Mouse (Mus musculus) midbrain, postnatal 0 days (tissue): ENCODE measurements around the gene Rpl5. TPM values are rescaled to one million over a fixed set of nuclear protein-coding genes. Genes with fewer than 3 reads are reported as not detected.

ENCODE experiments used
- ATAC-seq: fragments of 200-750 bp; cut with Nextera tagmentation; 2 replicates; pipeline ENCODE4 v1.8.0; 2017; ENCODE audit warnings: moderate number of reproducible peaks, mild to moderate bottlenecking, moderate TSS enrichment, moderate library complexity; ENCODE audit not compliant: low FRiP score
- DNase-seq: peaks from one replicate; pipeline ENCODE4 v3.0.0-alpha.2; 2015; ENCODE audit warnings: low spot score
- H3K27ac ChIP-seq: fragments of 300-500 bp; sonication (generic); 2 replicates; pipeline ENCODE4 v1.5.1; 2014; ENCODE audit warnings: low read depth, mild to moderate bottlenecking, low read length, mixed read lengths
- H3K27me3 ChIP-seq: fragments of 300-500 bp; sonication (generic); 2 replicates; pipeline ENCODE4 v1.6.1; 2014; ENCODE audit warnings: low read length, control low read depth, mixed read lengths; ENCODE audit not compliant: insufficient read depth
- H3K36me3 ChIP-seq: fragments of 300-500 bp; sonication (generic); 2 replicates; pipeline ENCODE4 v1.6.1; 2014; ENCODE audit warnings: low read length, control low read depth, mixed read lengths; ENCODE audit not compliant: insufficient read depth
- H3K4me1 ChIP-seq: fragments of 300-500 bp; sonication (generic); 2 replicates; pipeline ENCODE4 v1.6.1; 2014; ENCODE audit warnings: mild to moderate bottlenecking, control low read depth, antibody characterized with exemption, low read length, mixed read lengths; ENCODE audit not compliant: insufficient read depth
- H3K4me2 ChIP-seq: fragments of 300-500 bp; sonication (generic); 2 replicates; pipeline ENCODE4 v1.6.1; 2014; ENCODE audit warnings: low read depth, mild to moderate bottlenecking, low read length, mixed read lengths; ENCODE audit not compliant: poor library complexity, severe bottlenecking
- H3K4me3 ChIP-seq: fragments of 300-500 bp; sonication (generic); 2 replicates; pipeline ENCODE4 v1.5.1; 2014; ENCODE audit warnings: low read depth, mild to moderate bottlenecking, low read length, moderate library complexity
- H3K9ac ChIP-seq: fragments of 300-500 bp; sonication (generic); replicated peaks from 2 replicates; pipeline ENCODE4 v1.6.1; 2014; ENCODE audit warnings: mild to moderate bottlenecking, low read length, moderate library complexity, mixed read lengths; ENCODE audit not compliant: poor library complexity, severe bottlenecking
- H3K9me3 ChIP-seq: fragments of 300-500 bp; sonication (generic); 2 replicates; pipeline ENCODE4 v1.6.1; 2016; ENCODE audit warnings: low read length, control low read depth
- CTCF ChIP-seq: IDR thresholded peaks from 2 replicates; pipeline ENCODE4 v1.5.1; 2016; ENCODE audit warnings: antibody characterized with exemption, mild to moderate bottlenecking
- WGBS: fragments of 180-500 bp; shearing (Covaris S2); extraction: QIAGEN DNeasy Blood & Tissue Kit; methylation state at CpG from one replicate; pipeline ENCODE4 v1.1.7; 2014; 5-methylcytosine and 5-hydroxymethylcytosine counted together
- polyA plus RNA-seq: library from polyadenylated mRNA; unstranded; fragments of >200 nt; fragmentation: Nextera tagmentation; extraction: Ambion mirVana; gene quantifications from 2 replicates; pipeline ENCODE4 v1.2.1, GENCODE M21; 2015
- total RNA-seq: library from RNA; depleted of rRNA; stranded (reverse); fragments of >200 nt; gene quantifications from 2 replicates; pipeline ENCODE4 v1.2.3, GENCODE M21; 2014

The Rpl5 gene
- total and polyA plus RNA-seq, 2 experiments from 2014 or later: 63.1 to 128 TPM

DNA sequence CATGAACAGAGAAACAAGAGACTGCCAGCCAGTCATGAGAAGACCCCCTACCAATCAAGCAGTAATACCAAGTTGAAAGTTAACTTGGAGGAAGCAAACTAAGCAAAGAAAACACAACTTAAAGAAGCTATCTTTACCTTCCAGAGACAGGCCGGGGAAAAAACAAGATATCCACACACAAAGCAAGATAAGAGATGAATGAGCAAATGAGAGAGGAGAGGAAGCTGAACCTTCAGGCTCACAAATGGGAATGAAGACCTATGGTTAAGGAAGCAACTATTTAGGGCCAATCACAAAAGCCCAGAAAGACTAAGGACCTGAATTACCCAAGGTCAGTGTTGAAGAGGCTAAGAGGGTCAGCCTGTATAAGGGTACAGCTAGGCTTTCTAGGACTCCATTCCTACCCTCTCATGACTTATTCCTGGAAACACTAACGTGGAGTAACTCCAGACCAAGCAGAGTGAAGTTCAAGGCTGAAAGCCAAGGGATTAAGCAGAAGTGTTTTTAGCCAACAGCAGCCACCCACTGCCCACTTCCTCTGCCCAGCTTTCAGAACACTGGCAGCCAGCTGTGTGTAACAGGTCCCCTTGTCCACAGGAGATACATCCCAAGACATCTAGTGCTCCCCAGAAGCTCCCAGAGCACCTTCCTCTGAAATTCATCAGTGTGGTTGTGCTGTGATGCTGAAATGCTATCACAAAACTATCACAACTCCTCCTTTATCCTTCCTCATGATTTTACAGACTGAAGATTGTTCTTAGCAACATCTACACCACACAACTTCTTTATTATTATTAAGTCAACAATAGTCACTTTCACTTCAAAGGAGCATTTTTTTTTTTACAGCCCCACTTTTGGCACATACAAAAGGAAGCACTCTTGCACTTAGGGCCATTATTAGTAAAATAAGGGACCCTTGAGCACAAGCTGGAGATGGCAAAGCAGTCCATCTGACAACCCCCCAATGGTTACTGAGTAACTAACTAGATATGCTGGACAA is 33.9 kb upstream of the Rpl5 start:
- TF ChIP-seq CTCF: no peak
- no peaks in the 10 kb centered on the region; the same call in 1 of the 2 replicates for H3K4me1 ChIP-seq
- no peak overlapping the region for H3K27ac ChIP-seq
- no peaks in the 10 kb centered on the region for H3K9me3 ChIP-seq
- no peak for ATAC-seq
- peak; percentile 9 for DNase-seq
- H3K4me2 ChIP-seq: no peak overlapping the region
- H3K9ac ChIP-seq: no peak overlapping the region; the same call in 1 of the 2 replicates
- H3K27me3 ChIP-seq: no peaks in the 10 kb centered on the region
- H3K4me3 ChIP-seq: no peak overlapping the region
- WGBS: 77% methylated on average over 2 of the region's 2 CpGs
- no peaks in the 10 kb centered on the region for H3K36me3 ChIP-seq

- peak overlapping the region; percentile 87 for H3K27ac ChIP-seq
- H3K4me2 ChIP-seq: peak overlapping the region; percentile 69
- TF ChIP-seq CTCF: no peak
- H3K4me3 ChIP-seq: peak overlapping the region; percentile 92
- WGBS: under 1% methylated on average over 67 of the region's 82 CpGs
- H3K4me1 ChIP-seq: no peaks in the 10 kb centered on the region; the same call in 1 of the 2 replicates
- no peaks in the 10 kb centered on the region for H3K27me3 ChIP-seq
- ATAC-seq (peak; percentile 81), DNase-seq (peak; percentile 47)
- no peaks in the 10 kb centered on the region for H3K36me3 ChIP-seq
- peak overlapping the region; percentile 91 for H3K9ac ChIP-seq
- H3K9me3 ChIP-seq: no peaks in the 10 kb centered on the region
These were observed 32.1 kb upstream of the Rpl5 start for GRCm38 (mm10) chr5:107867970-107868904.

- Histone ChIP-seq H3K27me3 (no peaks in the 10 kb centered on the region), H3K9ac (peak overlapping the region; percentile 91), H3K27ac (peak overlapping the region; percentile 87), H3K36me3 (no peaks in the 10 kb centered on the region), H3K4me2 (peak overlapping the region; percentile 69), H3K9me3 (no peaks in the 10 kb centered on the region), H3K4me1 (no peaks in the 10 kb centered on the region; the same call in 1 of the 2 replicates), H3K4me3 (peak overlapping the region; percentile 92)
- ATAC-seq (peak; percentile 96), DNase-seq (peak; percentile 96)
- 1% methylated on average over 54 of the region's 58 CpGs for WGBS
- peak; percentile 45 for TF ChIP-seq CTCF
These were observed 31.3 kb upstream of the Rpl5 start for GRCm38 (mm10) chr5:107868905-107869424.

DNA sequence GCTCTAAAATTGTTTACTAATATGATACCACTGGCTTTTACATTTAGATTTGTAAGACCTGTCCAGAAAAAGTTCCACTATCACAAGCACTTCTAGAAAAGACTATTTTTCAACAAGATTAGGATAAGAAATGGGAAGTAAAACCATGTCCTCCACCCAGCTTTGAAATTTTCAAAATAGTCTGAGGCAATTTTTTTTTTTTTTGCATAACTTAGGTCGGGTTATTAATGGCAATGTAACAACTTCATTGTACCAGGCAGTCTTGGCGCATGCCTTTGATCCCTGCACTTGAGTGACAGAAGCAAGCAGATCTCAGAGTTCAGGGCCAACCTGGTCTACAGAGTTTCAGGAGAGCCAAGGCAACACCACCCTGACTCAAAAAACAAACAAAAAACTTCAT is 30.6 kb upstream of the Rpl5 start:
- DNase-seq: no peak
- 46% methylated on average over 2 of the region's 2 CpGs for WGBS
- no peaks in the 10 kb centered on the region; the same call in 1 of the 2 replicates for H3K4me1 ChIP-seq
- no peaks in the 10 kb centered on the region for H3K36me3 ChIP-seq
- H3K27me3 ChIP-seq: no peaks in the 10 kb centered on the region
- no peak overlapping the region for H3K9ac ChIP-seq
- H3K4me2 ChIP-seq: no peak overlapping the region
- no peak for ATAC-seq
- H3K9me3 ChIP-seq: no peaks in the 10 kb centered on the region
- TF ChIP-seq CTCF: no peak
- H3K4me3 ChIP-seq: no peak overlapping the region
- H3K27ac ChIP-seq: no peak overlapping the region

DNA sequence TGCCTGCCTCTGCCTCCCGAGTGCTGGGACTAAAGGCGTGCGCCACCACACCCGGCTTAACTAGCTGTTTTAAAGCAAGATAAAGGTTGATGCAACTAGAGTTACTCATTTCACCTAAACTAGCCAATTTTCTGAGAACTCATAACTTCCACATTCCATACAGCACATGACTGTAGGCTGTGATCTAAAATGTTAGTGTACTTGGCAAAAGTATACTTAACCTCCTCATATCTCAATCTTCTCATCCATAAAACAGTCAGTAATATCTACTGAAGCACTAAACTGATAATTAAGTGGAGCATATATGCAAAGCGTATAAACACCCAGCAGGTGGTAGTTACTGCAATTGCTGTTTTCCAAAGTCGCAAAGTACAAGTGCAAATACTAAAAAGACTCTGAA is 27.0 kb upstream of the Rpl5 start:
- Histone ChIP-seq H3K9ac (no peak overlapping the region), H3K4me2 (no peak overlapping the region), H3K4me1 (no peaks in the 10 kb centered on the region), H3K36me3 (no peaks in the 10 kb centered on the region), H3K27me3 (no peaks in the 10 kb centered on the region), H3K27ac (no peak overlapping the region), H3K9me3 (no peaks in the 10 kb centered on the region), H3K4me3 (no peak overlapping the region)
- ATAC-seq: no peak
- no peak for TF ChIP-seq CTCF
- WGBS: 89% methylated on average over 6 of the region's 6 CpGs
- DNase-seq: no peak
